Mouse (Mus musculus): ENCODE results near the gene Tjp3. TPM values are rescaled to one million over a fixed set of nuclear protein-coding genes. Genes with fewer than 3 reads are reported as not detected.

Tjp3 gene
- 7.2 and 13.1 TPM in 2 replicates for total RNA-seq (2017)

GRCm38 (mm10) chr10:81291511-81292104 lies at the start of gene Tjp3:
Tjp3 (minus strand) TSS chr10:81291581.
- no peak for ATAC-seq (ENCODE audit: extremely low read depth, insufficient number of reproducible peaks, low FRiP score, poor library complexity, severe bottlenecking)

GRCm38 (mm10) chr10:81340551-81341332 lies 49.4 kb upstream of the Tjp3 start:
- ATAC-seq (ENCODE audit: extremely low read depth, insufficient number of reproducible peaks, low FRiP score, poor library complexity, severe bottlenecking): no peak

GRCm38 (mm10) chr10:81336558-81336957 lies 45.2 kb upstream of the Tjp3 start:
- ATAC-seq (ENCODE audit: extremely low read depth, insufficient number of reproducible peaks, low FRiP score, poor library complexity, severe bottlenecking): no peak

DNA sequence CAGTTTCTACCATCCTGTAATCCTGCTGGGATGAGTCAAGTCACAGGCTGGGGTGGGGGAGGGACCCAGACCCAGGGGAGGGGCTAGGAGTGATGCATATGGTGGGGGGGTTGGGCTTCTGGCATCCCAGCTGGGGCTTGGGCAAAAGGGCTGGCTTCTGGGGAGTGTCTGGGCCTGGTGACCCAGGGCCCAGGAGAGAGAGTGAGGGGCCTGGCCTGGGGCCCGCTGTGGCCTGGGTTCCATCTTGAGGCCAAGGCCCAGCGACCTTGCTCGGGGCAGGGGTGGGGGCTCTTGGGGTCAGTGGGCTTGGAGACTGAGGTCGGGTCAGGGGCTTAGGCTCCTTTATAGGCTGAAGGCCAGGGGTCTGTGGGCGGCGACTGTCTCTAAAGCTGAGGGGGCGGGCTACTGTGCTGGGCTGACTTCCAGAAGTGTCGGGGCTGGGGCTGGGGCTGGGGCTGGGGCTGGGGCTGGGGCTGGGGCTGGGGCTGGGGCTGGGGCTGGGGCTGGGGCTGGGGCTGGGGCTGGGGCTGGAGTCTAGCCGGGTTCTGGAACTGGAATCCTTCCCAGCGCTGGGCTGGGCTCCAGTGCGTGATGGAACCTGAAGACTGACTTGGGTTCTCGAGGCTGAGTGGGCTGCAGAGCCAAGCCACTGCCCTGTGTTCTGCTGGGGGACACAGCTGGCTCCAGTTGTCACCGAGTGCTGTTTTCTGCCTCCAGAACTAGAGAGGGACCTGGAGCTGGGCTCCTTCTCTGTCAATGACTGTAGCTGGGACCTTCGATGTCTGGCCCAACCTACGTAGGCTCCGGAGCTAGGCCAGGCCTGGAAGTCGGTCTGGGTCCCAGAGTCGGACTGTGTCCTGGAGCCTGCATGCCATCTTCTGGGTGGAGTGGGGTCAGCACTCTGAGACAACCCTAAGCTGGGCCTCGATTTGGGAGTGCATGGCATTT lies 44.3 kb upstream of the Tjp3 start:
- ATAC-seq (ENCODE audit: extremely low read depth, insufficient number of reproducible peaks, low FRiP score, poor library complexity, severe bottlenecking): no peak

GRCm38 (mm10) chr10:81334324-81334723 lies 42.9 kb upstream of the Tjp3 start:
- no peak for ATAC-seq (ENCODE audit: extremely low read depth, insufficient number of reproducible peaks, low FRiP score, poor library complexity, severe bottlenecking)

DNA sequence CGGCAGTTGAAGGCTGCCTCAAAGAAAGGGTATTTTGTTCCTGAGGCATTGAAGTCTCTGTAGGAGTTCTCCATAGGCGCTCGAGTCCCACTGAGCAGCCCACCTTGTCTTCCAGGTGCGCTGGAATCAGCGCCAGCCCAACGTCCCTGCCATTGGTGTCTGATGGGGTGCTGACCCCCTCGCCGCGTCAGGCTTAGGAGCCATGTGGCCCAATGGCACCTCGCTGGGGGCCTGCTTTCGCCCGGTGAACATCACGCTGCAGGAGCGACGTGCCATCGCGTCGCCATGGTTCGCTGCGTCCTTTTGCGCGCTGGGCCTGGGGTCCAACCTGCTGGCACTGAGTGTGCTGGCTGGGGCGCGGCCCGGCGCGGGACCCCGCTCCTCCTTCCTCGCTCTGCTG lies 40.9 kb upstream of the Tjp3 start:
- no peak for ATAC-seq (ENCODE audit: extremely low read depth, insufficient number of reproducible peaks, low FRiP score, poor library complexity, severe bottlenecking)

DNA sequence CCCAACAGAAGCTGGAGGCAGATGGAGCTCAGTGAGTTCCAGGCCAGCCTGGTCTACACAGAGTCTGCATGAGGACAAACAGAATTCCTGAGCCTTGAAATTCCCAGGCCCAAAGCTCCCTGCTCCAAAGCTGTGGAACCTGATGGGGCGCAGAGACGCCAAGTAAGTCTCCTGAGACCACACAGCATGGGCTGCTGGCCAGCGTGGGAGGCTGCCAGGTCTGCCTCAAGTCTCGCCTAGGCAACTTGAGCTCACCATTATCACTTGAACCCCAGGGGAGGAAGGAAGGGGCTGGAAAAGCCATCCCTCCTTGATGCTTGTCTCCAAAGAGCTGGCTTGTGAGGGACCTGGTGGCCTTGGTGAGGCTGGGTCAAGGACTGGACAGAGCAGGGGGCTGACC lies 38.6 kb upstream of the Tjp3 start:
- no peak for ATAC-seq (ENCODE audit: extremely low read depth, insufficient number of reproducible peaks, low FRiP score, poor library complexity, severe bottlenecking)

GRCm38 (mm10) chr10:81329194-81329975 lies 38.0 kb upstream of the Tjp3 start:
- ATAC-seq (ENCODE audit: extremely low read depth, insufficient number of reproducible peaks, low FRiP score, poor library complexity, severe bottlenecking): peak; percentile 47

DNA sequence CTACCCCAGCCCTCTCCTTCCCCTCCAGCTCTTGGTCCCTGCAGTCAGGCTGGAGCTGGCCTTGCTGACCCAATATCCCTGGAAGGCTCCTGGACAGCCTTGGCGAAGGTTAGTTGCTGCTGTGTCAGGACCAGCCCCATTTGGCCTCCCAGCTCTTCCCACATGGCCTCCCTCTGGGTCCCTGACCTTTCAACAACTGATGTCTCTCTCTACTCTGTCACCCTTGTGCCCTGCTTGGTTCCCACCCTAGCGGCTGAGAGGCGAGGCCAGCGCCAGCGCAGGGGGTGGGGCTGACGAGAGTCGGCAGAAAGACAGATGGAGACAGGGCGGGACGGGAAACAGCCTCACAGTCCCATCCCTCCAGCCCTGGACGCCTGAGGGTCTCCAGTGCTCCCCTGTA lies 37.0 kb upstream of the Tjp3 start, which contains the start of gene Tbxa2r:
Gene Tbxa2r, plus strand, starts transcription at position 346 of the 400 bp plus-strand sequence.
- peak; percentile 31 for ATAC-seq (ENCODE audit: extremely low read depth, insufficient number of reproducible peaks, low FRiP score, poor library complexity, severe bottlenecking)

- 0 out of 2 replicates have a peak, but pooled peaks have one; percentile 0 for ATAC-seq (ENCODE audit: extremely low read depth, insufficient number of reproducible peaks, low FRiP score, poor library complexity, severe bottlenecking)
Measured at GRCm38 (mm10) chr10:81327959-81328358, 36.6 kb upstream of the Tjp3 start.

- ATAC-seq (ENCODE audit: extremely low read depth, insufficient number of reproducible peaks, low FRiP score, poor library complexity, severe bottlenecking): no peak
Measured at GRCm38 (mm10) chr10:81326858-81327257, 35.5 kb upstream of the Tjp3 start.

GRCm38 (mm10) chr10:81325781-81326180 lies 34.4 kb upstream of the Tjp3 start:
- ATAC-seq (ENCODE audit: extremely low read depth, insufficient number of reproducible peaks, low FRiP score, poor library complexity, severe bottlenecking): no peak

DNA sequence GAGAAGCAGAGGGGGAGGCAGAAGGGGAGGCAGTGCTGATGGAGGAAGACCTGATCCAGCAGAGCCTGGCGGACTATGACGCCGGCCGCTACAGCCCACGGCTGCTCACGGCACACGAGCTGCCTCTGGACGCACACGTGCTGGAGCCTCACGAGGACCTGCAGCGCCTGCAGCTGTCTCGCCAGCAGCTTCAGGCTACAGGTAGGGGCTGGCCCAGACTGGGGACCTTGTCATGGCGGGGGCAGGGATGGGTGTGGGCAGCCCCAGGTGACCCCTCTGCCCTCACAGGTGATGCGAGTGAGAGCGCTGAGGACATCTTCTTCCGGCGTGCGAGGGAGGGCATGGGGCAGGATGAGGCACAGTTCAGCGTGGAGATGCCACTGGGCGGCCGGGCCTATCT lies 33.8 kb upstream of the Tjp3 start:
- no peak for ATAC-seq (ENCODE audit: extremely low read depth, insufficient number of reproducible peaks, low FRiP score, poor library complexity, severe bottlenecking)

- no peak for ATAC-seq (ENCODE audit: extremely low read depth, insufficient number of reproducible peaks, low FRiP score, poor library complexity, severe bottlenecking)
Measured at GRCm38 (mm10) chr10:81323791-81324530, 32.6 kb upstream of the Tjp3 start.

DNA sequence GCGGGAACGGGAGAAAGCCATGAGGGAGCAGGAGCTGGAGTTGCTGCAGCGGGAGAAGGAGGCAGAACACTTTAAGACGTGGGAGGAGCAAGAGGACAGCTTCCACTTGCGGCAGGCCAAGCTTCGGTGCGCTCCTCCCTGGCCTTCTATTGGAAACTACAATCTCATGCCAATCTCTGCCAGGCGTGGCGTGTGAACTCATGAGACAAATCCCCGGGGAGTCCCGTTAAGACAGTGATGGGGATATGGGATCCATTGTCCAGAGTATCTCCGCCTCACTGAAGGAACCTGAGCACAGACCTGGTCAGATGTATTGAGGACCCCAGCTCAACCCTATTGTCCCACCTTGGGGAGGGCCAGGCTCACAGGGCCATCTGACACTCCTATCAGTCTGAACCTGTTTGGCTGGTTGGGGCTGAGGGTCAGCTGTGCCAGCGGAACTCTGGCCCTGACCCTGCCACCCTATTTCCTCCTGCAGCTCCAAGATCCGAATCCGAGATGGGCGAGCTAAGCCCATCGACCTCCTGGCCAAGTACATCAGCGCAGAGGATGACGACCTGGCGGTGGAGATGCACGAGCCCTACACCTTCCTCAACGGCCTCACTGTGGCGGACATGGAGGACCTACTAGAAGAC lies 31.9 kb upstream of the Tjp3 start:
- ATAC-seq (ENCODE audit: extremely low read depth, insufficient number of reproducible peaks, low FRiP score, poor library complexity, severe bottlenecking): no peak

DNA sequence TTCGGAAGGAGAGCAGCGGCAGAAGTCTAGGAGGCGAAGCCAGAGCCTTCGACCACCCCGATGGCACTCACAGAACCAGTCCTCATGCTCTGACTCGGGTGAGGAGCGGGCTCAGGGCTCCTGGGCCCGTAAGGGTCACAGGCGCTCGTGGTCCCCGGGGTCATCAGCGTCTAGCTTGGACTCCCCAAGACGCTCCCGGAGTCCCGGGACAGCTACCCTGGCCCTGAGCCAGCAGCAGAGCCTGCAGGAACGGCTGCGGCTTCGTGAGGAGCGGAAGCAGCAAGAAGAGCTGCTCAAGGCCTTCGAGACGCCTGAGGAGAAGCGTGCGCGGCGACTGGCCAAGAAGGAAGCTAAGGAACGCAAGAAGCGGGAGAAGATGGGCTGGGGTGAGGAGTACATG lies 31.1 kb upstream of the Tjp3 start:
- ATAC-seq (ENCODE audit: extremely low read depth, insufficient number of reproducible peaks, low FRiP score, poor library complexity, severe bottlenecking): no peak

DNA sequence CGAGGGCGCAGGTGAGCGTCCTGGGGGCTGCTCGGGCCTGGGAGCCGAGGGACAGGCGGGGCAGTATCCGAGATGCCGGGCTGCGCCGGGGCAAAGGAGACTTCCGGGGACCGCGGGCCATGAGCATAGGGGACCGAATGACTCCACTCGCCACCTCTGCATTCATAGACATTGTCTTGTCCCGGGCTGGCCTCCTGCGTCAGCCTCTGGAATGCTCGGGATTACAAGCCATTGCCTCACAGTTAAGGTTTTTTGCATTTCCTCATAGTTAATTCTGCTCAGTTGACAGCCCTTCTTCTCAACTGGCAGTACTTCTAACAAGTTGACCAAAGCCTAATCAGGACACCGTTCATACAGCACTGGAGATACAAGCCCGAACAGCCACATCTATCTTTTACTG lies 30.1 kb upstream of the Tjp3 start:
- ATAC-seq (ENCODE audit: extremely low read depth, insufficient number of reproducible peaks, low FRiP score, poor library complexity, severe bottlenecking): no peak

All from neutrophil, adult 5-6 weeks (primary cell).